Mouse (Mus musculus) monocyte, adult 59 days (primary cell): Measurements from ENCODE around the gene Kcns1. TPM values are rescaled to one million over a fixed set of nuclear protein-coding genes. Genes with fewer than 3 reads are reported as not detected.

Experiments
- total RNA-seq, 2 experiments: library from RNA; stranded (reverse); gene quantifications; one replicate each; pipeline ENCODE4 v1.2.4; 2023

Gene Kcns1
- not detected for total RNA-seq

GRCm38 (mm10) chr2:164170902-164171301 lies at the start of gene Kcns1:
Kcns1 (minus strand) TSS chr2:164171113.

DNA sequence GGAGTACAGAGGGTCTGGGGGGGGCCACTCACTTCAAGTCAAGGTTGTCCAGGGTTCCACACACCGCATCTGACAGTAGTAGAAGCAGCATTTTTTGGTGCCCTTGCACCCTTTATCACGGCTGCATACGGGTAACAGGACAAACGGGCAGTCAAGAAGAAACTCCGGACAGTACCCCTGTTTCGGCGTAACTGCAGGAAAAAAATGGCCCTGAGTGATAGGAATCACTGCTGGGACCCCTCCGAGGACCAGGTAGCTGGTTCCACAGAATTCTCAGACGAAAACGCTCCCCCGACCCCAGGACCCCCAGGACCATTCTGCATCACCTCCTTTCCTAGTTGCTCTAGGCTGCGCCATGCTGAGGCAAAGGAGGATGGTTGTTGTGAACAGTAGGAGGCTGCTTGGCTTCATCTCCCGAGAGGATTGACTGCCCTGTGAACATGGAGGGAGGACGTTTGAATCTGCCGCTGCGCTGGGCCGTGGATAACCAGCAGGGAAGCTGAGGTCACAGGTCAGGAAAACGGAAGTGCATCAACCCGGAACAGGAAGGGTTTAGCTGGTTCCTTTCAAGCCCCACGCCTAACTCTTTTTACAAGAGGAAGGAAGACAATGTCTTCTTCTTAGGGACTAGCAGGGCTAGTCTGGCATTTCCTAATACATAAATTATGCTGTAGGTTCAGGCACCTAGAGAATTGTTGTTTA lies 28.9 kb upstream of the Kcns1 start, which contains the start of gene Wfdc15a:
Gene Wfdc15a (minus strand): TSS at position 505 of the 702 bp plus-strand sequence.

GRCm38 (mm10) chr2:164190576-164190975 lies 19.7 kb upstream of the Kcns1 start, which contains the start of gene Wfdc12:
Wfdc12 (minus strand) TSS chr2:164190608.

DNA sequence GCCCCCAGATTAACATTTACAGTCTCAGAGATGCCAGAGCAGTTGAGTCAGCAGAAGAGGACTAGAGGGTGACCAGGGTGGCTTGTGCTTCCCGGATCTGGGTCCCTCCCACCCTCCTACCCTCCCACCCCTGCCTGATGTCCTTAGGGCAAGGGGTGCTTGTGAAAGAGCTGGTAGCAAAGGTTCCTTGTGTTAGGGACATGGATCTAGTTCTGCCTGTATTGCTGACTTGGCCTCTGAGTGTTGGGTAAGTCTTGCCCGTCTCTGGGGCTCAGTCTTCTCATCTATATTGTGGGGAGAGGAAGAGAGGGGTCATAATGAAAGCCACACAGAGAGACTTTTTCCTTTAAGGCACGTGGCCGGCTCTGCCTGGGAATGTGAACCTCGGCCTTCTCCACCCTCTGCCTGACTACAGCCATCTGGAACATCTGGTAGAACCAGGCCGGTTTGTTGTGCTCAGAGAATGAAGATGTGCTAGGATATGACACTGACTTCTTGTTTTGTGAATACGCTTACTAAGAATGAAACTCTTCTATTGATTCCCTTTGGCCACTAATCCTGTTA lies 11.9 kb upstream of the Kcns1 start, which contains the start of gene Wfdc5:
Gene Wfdc5 (minus strand): TSS at position 51 of the 564 bp plus-strand sequence.

Other genes with a start within 250 kb of the Kcns1 start
- 100 to 1,000 TPM; 180 to 188 TPM for gene Ywhab, start 176.2 kb downstream of the Kcns1 start, total RNA-seq
- gene Pabpc1l, start 145.7 kb downstream of the Kcns1 start, total RNA-seq, result 1 to 10 TPM; 2.4 to 3.4 TPM
- 100 to 1,000 TPM; 135 to 141 TPM for gene Stk4, start 100.8 kb downstream of the Kcns1 start, total RNA-seq
- gene Tomm34, start 99.9 kb downstream of the Kcns1 start, total RNA-seq, result 10 to 100 TPM; 62.5 to 62.7 TPM
- gene Wfdc5, start 11.6 kb upstream of the Kcns1 start, total RNA-seq, result not detected
- not detected for gene Wfdc12, start 19.5 kb upstream of the Kcns1 start, total RNA-seq
- not detected for gene Wfdc15a, start 29.0 kb upstream of the Kcns1 start, total RNA-seq
- gene Wfdc15b, start 50.5 kb upstream of the Kcns1 start, total RNA-seq, result not detected
- gene Svs2, start 67.4 kb upstream of the Kcns1 start, total RNA-seq, result not detected
- gene Svs3b, start 85.5 kb upstream of the Kcns1 start, total RNA-seq, result not detected
- not detected for gene Svs4, start 107.3 kb upstream of the Kcns1 start, total RNA-seq
- gene Svs3a, start 118.2 kb upstream of the Kcns1 start, total RNA-seq, result not detected
- gene Svs6, start 145.6 kb upstream of the Kcns1 start, total RNA-seq, result not detected
- not detected for gene Svs5, start 161.6 kb upstream of the Kcns1 start, total RNA-seq
- 100 to 1,000 TPM; 227 to 229 TPM for gene Slpi, start 218.0 kb upstream of the Kcns1 start, total RNA-seq
- not detected for gene Rbpjl, start 232.0 kb upstream of the Kcns1 start, total RNA-seq
- not detected for gene Matn4, start 234.0 kb upstream of the Kcns1 start, total RNA-seq